Comparison of ENCODE assay signal across 22 mouse cellular contexts in genomic region chr19:32551442-32551841, GRCm38 (mm10). TPM values are rescaled to one million over a fixed set of nuclear protein-coding genes. Genes with fewer than 3 reads are reported as not detected.
DNase-seq lines count a peak whose midpoint lies in the region; ATAC-seq and TF ChIP-seq lines count a peak whose summit lies in the region.
"Had no signal": no experiment of that assay in that cellular context is flagged by ENCODE, and none has a peak within 500 bp of the region (broad histone marks: within the 10 kb centered on the region; RNA-seq: fewer than 3 reads in every experiment).

No protein-coding gene starts in this region.

- 10% methylated on average over 3 of the region's 3 CpGs for WGBS in liver, adult 2 months
- 47% methylated on average over 3 of the region's 3 CpGs for WGBS in liver, embryonic 12.5 days (ENCODE audit: insufficient replicate concordance)

- no peak overlapping the region for H3K4me3 ChIP-seq in liver, adult 2 months (ENCODE audit: insufficient read depth, low read depth, low read length)
- H3K4me3 ChIP-seq in liver, embryonic 12.5 days: no peak overlapping the region
- H3K4me3 ChIP-seq: forebrain, embryonic 15.5 days; heart, embryonic 15.5 days; hindbrain, embryonic 12.5 days; layer of hippocampus, adult 2 months; limb, embryonic 12.5 days; midbrain, embryonic 13.5 days; neural tube, embryonic 15.5 days had no signal

- intact Hi-C loops in heart, postnatal 25 days (cut with DNase I): no loop called here

- no peak for TF ChIP-seq POLR2A in liver, adult 2 months (IDR thresholded peaks at IDR 0.05; ENCODE audit: extremely low read depth, insufficient read depth, low read length)

- no peaks in the 10 kb centered on the region for H3K9me3 ChIP-seq in liver, embryonic 12.5 days (replicated peaks)
- H3K9me3 ChIP-seq: forebrain, embryonic 15.5 days; heart, embryonic 15.5 days; hindbrain, embryonic 12.5 days; limb, embryonic 12.5 days; midbrain, embryonic 13.5 days; neural tube, embryonic 15.5 days had no signal

- peak overlapping the region; percentile 63 for H3K27ac ChIP-seq in liver, adult 2 months (replicated peaks; ENCODE audit: insufficient read depth, low read depth, low read length)
- H3K27ac ChIP-seq in liver, embryonic 12.5 days: no peak overlapping the region
- H3K27ac ChIP-seq: forebrain, embryonic 15.5 days; heart, embryonic 15.5 days; hindbrain, embryonic 12.5 days; kidney, postnatal 0 days; layer of hippocampus, adult 2 months; limb, embryonic 12.5 days; midbrain, embryonic 13.5 days; neural tube, embryonic 15.5 days had no signal

- H3K79me2 ChIP-seq in liver, adult 2 months (ENCODE audit: control insufficient read depth, insufficient read depth, low read length): no peaks in the 10 kb centered on the region

- H3K36me3 ChIP-seq in liver, adult 2 months (ENCODE audit: control insufficient read depth, insufficient read depth, low read length): no peaks in the 10 kb centered on the region
- H3K36me3 ChIP-seq in liver, embryonic 12.5 days: no peaks in the 10 kb centered on the region
- H3K36me3 ChIP-seq: forebrain, embryonic 15.5 days; heart, embryonic 15.5 days; hindbrain, embryonic 12.5 days; limb, embryonic 12.5 days; midbrain, embryonic 13.5 days; neural tube, embryonic 15.5 days had no signal

- no peaks in the 10 kb centered on the region for H3K27me3 ChIP-seq in liver, adult 2 months (ENCODE audit: control insufficient read depth, insufficient read depth, low read length)
- no peaks in the 10 kb centered on the region for H3K27me3 ChIP-seq in liver, embryonic 12.5 days (replicated peaks)
- H3K27me3 ChIP-seq: forebrain, embryonic 15.5 days; heart, embryonic 15.5 days; hindbrain, embryonic 12.5 days; limb, embryonic 12.5 days; midbrain, embryonic 13.5 days; neural tube, embryonic 15.5 days had no signal

- no peak for ATAC-seq in liver, embryonic 12.5 days
- ATAC-seq: forebrain, embryonic 15.5 days; inflammation-experienced regulatory T-cells, adult 6 months; midbrain, embryonic 13.5 days had no signal

- H3K4me2 ChIP-seq in liver, embryonic 12.5 days: no peak overlapping the region
- H3K4me2 ChIP-seq: forebrain, embryonic 15.5 days; heart, embryonic 15.5 days; hindbrain, embryonic 12.5 days; limb, embryonic 12.5 days; midbrain, embryonic 13.5 days; neural tube, embryonic 15.5 days had no signal

- peaks cover 12% of the 10 kb centered on the region for H3K4me1 ChIP-seq in liver, adult 2 months (ENCODE audit: control insufficient read depth, insufficient read depth, low read length)
- no peaks in the 10 kb centered on the region for H3K4me1 ChIP-seq in liver, embryonic 12.5 days
- H3K4me1 ChIP-seq: heart, embryonic 15.5 days; hindbrain, embryonic 12.5 days; neural tube, embryonic 15.5 days had no signal

- TF ChIP-seq CTCF in liver, adult 2 months (IDR thresholded peaks at IDR 0.05; ENCODE audit: low read depth, low read length): no peak

- DNase-seq in heart, adult 11 months: peak; percentile 95
- DNase-seq in heart, postnatal 25 days (ENCODE audit: low spot score): no peak
- peak; percentile 98 for DNase-seq in liver, adult 2 months (ENCODE audit: extremely low read depth, low read depth, low spot score)
- peak; percentile 14 for DNase-seq in Muller cell, postnatal 12 days (ENCODE audit: inconsistent ontology term)
- DNase-seq in fibroblast of lung, adult 2 months (ENCODE audit: low read depth): peak; percentile 88
- no peak for DNase-seq in neural tube, embryonic 10.5 days (ENCODE audit: extremely low spot score, low spot score)
- no peak for DNase-seq in layer of hippocampus, postnatal 14 days (ENCODE audit: low spot score in 2 of 2)
- DNase-seq: B cell, adult 2 months; cerebellum, adult 9-11 months; gastrocnemius, postnatal 10 days; retina, postnatal 1 day; thymus, postnatal 14 days had no signal

- H3K9ac ChIP-seq in liver, adult 2 months (ENCODE audit: low read depth, low read length): no peak overlapping the region
- H3K9ac ChIP-seq in liver, embryonic 12.5 days: no peak overlapping the region
- H3K9ac ChIP-seq: forebrain, embryonic 15.5 days; heart, embryonic 15.5 days; hindbrain, embryonic 12.5 days; limb, embryonic 12.5 days; midbrain, embryonic 13.5 days; neural tube, embryonic 15.5 days had no signal

RNA-seq across cellular contexts. Expression of gene Papss2, which starts 44.1 kb away (rescaled TPM):
- 10 to 100 TPM; 12.3 to 14.9 TPM for total RNA-seq in heart, postnatal 25 days (2021)
- 211 and 223 TPM in 2 replicates for total RNA-seq in liver, adult 2 months (2014; rRNA removed)
- polyA plus RNA-seq in liver, adult 2 months (2012; rRNA removed): 75.1 and 86.7 TPM in 2 replicates
- 2.0 and 3.1 TPM in 2 replicates for polyA plus RNA-seq in liver, embryonic 12.5 days (2016; fragmentation: Nextera tagmentation; extraction: Ambion mirVana)
- total RNA-seq in layer of hippocampus, postnatal 14 days (2021): 1 to 10 TPM; 7.3 to 8.4 TPM

Comparison
In these comparisons a context has a peak if more than half of its experiments do, and no peak if none do; other contexts are left out.
1. DNase-seq: peak in heart, adult 11 months (single experiment), liver, adult 2 months (single experiment), Muller cell, postnatal 12 days (single experiment) and fibroblast of lung, adult 2 months (single experiment); none in heart, postnatal 25 days (single experiment), neural tube, embryonic 10.5 days (single experiment) and layer of hippocampus, postnatal 14 days (0 of 2).
2. RNA of gene Papss2, which starts 44.1 kb away (total RNA-seq): 211 to 223 TPM in liver, adult 2 months; 12.3 to 14.9 TPM in heart, postnatal 25 days and 7.3 to 8.4 TPM in layer of hippocampus, postnatal 14 days; every median in the first group is over 10 times any median in the second.